Mouse (Mus musculus) E14TG2a.4 (cell line): ENCODE data around the gene Celsr1.

ENCODE experiments used
- H3K27me3 ChIP-seq: 2 replicates; pipeline ENCODE4 v1.6.1; 2014; ENCODE audit warnings: low read length, control low read depth; ENCODE audit not compliant: insufficient read depth
- H3K36me3 ChIP-seq: 2 replicates; pipeline ENCODE4 v1.6.1; 2014; ENCODE audit warnings: low read length, control low read depth; ENCODE audit not compliant: insufficient read depth
- H3K4me1 ChIP-seq: replicated peaks from 2 replicates; pipeline ENCODE4 v1.6.1; 2014; ENCODE audit warnings: low read depth, low read length, control low read depth
- H3K4me3 ChIP-seq: replicated peaks from 2 replicates; pipeline ENCODE4 v1.5.1; 2014; ENCODE audit warnings: mild to moderate bottlenecking, low read length
- H3K9me3 ChIP-seq: 2 replicates; pipeline ENCODE4 v1.6.1; 2014; ENCODE audit warnings: low read length, control low read depth
- CTCF ChIP-seq: conservative IDR thresholded peaks from 2 replicates; pipeline ENCODE4 v1.5.1; 2014; ENCODE audit warnings: low read length
- NANOG ChIP-seq: IDR thresholded peaks from 2 replicates; pipeline ENCODE4 v1.6.1; 2014; ENCODE audit warnings: borderline replicate concordance, low read length, mixed read lengths
- POU5F1 ChIP-seq: IDR thresholded peaks from 2 replicates; pipeline ENCODE4 v1.6.1; 2014; ENCODE audit warnings: low read length, borderline replicate concordance

Celsr1 gene

DNA sequence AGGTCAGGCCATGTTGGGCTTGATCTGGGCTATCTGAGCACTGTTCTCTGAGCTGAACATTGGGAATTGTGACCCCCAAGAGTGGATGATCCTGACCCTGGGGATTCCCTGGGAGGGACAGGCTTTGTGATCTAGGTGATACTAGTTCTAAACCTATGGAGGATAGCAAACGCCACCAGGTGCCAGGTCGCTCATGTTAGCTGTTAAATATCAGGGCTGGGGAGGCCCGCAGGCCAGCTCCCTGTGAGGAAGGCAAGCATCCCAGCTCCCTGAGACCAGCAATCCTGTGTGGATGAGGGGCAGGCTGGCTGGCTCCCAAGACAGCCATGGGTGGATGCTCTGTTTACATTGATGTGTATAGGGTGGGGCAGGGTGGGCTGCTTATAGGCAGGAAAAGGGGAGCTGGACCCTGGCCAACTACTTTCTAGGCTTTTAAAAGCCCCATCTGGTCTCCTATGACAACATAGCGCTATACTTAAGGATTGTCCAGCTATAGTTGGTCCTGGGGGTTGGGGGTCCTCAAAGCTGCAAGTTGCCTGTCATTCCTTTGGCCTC is 34.4 kb upstream of the Celsr1 start:
- peaks cover 39% of the 10 kb centered on the region for H3K4me1 ChIP-seq
- no peaks in the 10 kb centered on the region for H3K9me3 ChIP-seq
- no peak overlapping the region for H3K4me3 ChIP-seq
- H3K36me3 ChIP-seq, result no peaks in the 10 kb centered on the region
- no peak for TF ChIP-seq POU5F1
- TF ChIP-seq NANOG, result no peak
- no peak for TF ChIP-seq CTCF
- H3K27me3 ChIP-seq, result no peaks in the 10 kb centered on the region

DNA sequence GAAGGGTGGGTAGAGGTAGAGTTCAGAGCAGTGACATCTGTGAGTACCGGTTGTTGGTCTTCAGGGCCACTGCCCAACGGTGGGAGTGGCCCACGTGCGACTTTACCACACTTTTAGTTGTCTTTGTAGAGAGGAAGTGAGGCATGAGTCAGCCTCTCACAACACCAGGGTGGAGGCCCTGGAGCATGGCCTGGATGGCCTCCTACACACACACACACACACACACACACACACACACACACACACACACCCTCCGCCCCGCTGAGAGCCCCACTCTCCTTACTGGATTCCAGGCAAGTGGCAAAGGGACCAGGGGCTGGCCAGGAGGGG is 34.0 kb upstream of the Celsr1 start:
- no peak for TF ChIP-seq CTCF
- Histone ChIP-seq H3K36me3 (no peaks in the 10 kb centered on the region), H3K27me3 (no peaks in the 10 kb centered on the region), H3K9me3 (no peaks in the 10 kb centered on the region), H3K4me3 (no peak overlapping the region), H3K4me1 (peaks cover 39% of the 10 kb centered on the region)

DNA sequence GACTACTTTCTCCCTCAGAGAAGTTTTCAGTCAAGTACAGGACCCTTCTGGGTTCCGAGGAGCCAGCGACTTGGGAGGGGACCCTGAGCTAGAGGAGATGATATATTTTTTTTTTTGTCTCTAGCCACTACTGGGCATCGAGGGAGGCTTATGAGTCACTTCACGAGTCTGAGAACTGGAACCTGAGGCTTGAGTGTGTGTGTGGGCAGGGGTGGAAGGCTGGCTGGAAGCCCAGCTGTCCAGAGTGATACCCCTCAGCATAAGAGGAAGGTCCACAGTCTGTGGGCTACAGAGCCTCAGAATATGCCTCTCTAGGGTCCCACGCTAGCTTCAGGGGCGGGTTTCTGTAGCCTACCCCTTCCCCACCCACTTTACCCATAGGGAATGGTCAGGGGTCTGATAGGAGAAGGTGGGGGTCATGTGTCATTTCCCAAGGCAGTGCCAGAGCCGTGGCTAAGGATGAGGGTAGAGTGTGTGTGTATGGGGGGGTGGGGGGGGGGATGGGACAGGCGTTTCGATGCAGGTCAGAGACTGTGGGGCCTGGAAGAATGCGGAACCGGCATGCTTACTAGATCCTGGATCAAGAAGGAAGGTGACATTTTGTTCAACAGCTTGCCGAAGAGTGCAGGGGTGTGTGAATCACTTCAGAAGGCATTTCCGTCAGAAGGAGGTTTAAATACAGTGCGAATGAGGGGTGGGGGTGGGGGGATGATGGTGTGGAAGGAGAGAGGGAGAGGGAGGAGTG is 33.4 kb upstream of the Celsr1 start:
- Histone ChIP-seq H3K4me1 (peaks cover 39% of the 10 kb centered on the region), H3K27me3 (no peaks in the 10 kb centered on the region), H3K36me3 (no peaks in the 10 kb centered on the region), H3K9me3 (no peaks in the 10 kb centered on the region), H3K4me3 (no peak overlapping the region)
- TF ChIP-seq CTCF (no peak), NANOG (no peak), POU5F1 (no peak)

DNA sequence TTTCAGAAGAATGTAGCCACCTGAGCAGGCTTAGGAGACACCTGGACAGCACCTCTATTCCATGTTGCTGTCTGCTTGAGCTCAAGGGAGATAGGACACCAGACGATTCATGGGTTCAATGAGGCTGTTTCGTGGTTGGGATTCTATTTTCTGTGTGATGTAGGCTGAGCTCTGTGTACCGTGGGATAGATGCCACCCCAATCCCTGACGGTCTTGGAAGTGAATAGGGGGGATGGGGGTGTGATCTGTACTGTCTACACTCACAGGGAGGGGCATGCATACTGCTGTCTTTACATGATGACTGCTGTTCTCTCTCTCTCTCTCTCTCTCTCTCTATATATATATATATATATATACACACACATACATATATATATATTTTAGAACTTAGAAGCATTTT is 31.8 kb upstream of the Celsr1 start:
- peaks cover 9% of the 10 kb centered on the region; the same call in 1 of the 2 replicates for H3K27me3 ChIP-seq
- TF ChIP-seq NANOG (no peak), POU5F1 (no peak)
- H3K36me3 ChIP-seq, result no peaks in the 10 kb centered on the region

DNA sequence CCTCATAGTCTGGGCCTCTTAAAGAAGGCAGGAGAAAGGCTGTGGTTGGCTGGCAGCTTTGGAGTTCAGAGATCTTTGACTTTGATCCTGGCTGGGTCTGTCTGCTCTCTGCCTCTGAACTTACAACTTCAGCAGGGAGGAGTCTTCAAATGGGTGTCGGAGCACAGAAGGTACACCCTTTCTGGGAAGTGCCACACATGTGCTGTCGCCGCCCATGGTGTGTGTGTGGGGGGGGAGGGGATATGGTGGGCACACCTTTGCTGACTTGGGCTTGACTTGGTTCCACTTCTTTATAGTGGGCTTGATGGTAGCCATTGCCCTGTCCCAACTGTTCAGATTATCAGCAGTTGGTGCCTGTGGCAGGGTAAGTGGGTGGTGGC is 31.3 kb upstream of the Celsr1 start:
- no peaks in the 10 kb centered on the region for H3K9me3 ChIP-seq
- H3K4me1 ChIP-seq, result peaks cover 48% of the 10 kb centered on the region
- H3K4me3 ChIP-seq, result no peak overlapping the region
- H3K36me3 ChIP-seq, result no peaks in the 10 kb centered on the region
- TF ChIP-seq CTCF, result no peak
- no peak for TF ChIP-seq NANOG
- TF ChIP-seq POU5F1, result no peak
- H3K27me3 ChIP-seq, result peaks cover 14% of the 10 kb centered on the region

More for the DNA sequence above, 31.8 kb upstream of the Celsr1 start:
- Histone ChIP-seq H3K4me1 (peaks cover 48% of the 10 kb centered on the region), H3K4me3 (no peak overlapping the region), H3K9me3 (no peaks in the 10 kb centered on the region)

DNA sequence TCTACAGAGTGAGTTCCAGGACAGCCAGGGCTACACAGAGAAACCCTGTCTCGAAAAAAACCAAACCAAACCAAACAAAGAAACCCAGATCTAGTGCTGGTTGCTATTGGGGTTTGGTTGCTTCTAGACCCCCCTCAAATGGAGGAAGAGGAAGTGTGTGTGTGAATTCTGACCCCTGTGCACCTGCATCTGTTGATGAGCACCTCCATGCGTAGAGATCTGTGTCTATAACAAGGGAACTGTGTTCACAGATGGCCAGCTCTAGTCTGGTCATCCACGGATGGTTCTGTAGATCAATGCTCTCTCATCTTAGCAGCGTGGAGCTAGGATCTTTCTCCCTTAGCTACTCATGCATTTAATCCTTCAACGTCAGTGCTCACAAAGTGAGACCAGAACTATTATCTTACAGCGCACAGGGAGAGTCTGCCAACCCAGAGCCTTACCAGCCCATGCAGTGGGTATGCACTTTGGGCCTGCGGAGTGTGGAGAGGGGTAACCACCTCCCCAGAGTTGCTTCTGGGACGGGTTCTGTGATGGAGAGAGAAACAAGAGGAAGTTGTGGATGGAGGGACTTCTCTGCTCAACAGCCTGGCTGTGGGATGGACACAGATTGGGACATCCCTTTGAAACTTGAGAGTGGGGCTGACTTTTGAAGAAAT is 30.7 kb upstream of the Celsr1 start:
- no peak for TF ChIP-seq CTCF
- no peak for TF ChIP-seq POU5F1
- no peak for TF ChIP-seq NANOG
- Histone ChIP-seq H3K27me3 (peaks cover 20% of the 10 kb centered on the region), H3K36me3 (no peaks in the 10 kb centered on the region), H3K9me3 (no peaks in the 10 kb centered on the region), H3K4me3 (no peak overlapping the region), H3K4me1 (peaks cover 46% of the 10 kb centered on the region)

DNA sequence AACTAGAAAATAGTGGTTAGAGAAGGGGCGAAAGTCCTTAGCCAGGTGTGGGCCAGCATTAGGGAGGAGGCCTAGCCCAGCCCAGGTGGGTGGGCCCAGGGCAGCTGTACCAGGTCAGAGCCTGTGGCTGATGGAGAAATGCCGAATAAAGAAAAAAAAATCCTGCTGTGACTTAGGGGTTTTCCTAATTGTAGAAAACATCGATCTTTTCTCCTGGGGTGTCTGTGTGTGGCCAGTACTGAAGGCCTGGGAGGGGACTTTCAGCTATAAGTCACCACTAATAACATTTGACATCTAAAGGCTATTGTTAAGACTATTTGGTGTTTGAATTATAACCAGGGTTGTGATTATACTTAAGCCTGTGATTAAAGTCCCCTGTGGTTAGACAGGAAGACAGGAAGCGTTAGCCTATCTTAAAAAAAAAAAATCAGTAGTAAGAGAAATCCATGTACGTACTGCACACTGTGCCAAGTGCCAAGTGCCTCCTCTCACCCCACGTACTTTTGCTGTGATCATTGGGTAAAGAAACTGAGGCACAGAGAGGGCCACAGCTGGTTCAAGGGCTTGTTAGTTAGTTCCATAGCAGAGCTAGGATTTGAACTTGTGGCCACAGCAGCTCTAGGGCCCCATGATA is 28.4 kb upstream of the Celsr1 start:
- peaks cover 37% of the 10 kb centered on the region for H3K27me3 ChIP-seq
- peaks cover 43% of the 10 kb centered on the region for H3K4me1 ChIP-seq
- H3K9me3 ChIP-seq, result no peaks in the 10 kb centered on the region
- H3K4me3 ChIP-seq, result no peak overlapping the region
- TF ChIP-seq CTCF, result no peak
- no peak for TF ChIP-seq POU5F1
- TF ChIP-seq NANOG, result no peak
- no peaks in the 10 kb centered on the region for H3K36me3 ChIP-seq

DNA sequence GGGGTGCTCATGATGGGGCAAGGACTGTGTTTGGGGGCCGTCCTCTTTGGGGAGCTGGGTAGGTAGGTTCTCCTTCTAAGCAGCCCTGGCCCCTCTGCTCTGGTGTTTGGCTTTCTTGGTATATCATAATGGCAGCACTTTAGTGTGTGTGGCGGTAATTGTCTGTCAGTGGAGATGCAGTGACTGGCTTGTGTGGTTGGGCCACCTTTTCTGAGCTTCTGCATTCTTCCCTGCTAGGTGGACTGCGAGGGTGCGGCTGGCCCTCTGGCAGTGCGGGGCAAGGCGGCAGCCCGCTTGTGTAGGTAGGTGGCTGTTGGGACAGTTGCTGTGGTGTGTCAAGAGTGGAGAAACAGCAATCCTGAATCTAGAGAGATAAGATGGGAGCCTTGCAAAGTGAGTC is 27.6 kb upstream of the Celsr1 start:
- H3K4me3 ChIP-seq, result no peak overlapping the region
- TF ChIP-seq CTCF (no peak), POU5F1 (no peak), NANOG (no peak)
- H3K9me3 ChIP-seq, result no peaks in the 10 kb centered on the region
- H3K36me3 ChIP-seq, result no peaks in the 10 kb centered on the region
- H3K27me3 ChIP-seq, result peaks cover 44% of the 10 kb centered on the region
- peaks cover 43% of the 10 kb centered on the region for H3K4me1 ChIP-seq
